Mouse (Mus musculus): ENCODE measurements around the gene Sephs2. TPM values are rescaled to one million over a fixed set of nuclear protein-coding genes. Genes with fewer than 3 reads are reported as not detected.

The Sephs2 gene
- polyA plus RNA-seq (2012; rRNA removed), result 21.5 and 28.6 TPM in 2 replicates

- DNase-seq (ENCODE audit: low read depth), result peak; percentile 97
- TF ChIP-seq CTCF (IDR thresholded peaks at IDR 0.05; ENCODE audit: borderline replicate concordance, extremely low read depth, insufficient read depth, insufficient read length), result no peak
- peak; percentile 91; the same call in 1 of the 2 replicates for TF ChIP-seq POLR2A (IDR thresholded peaks at IDR 0.05; ENCODE audit: borderline replicate concordance, extremely low read depth, insufficient read depth, insufficient read length, poor library complexity, severe bottlenecking)
Observed at GRCm38 (mm10) chr7:127273925-127274789, at the start of gene Sephs2. TSS of gene Sephs2 (minus strand) at chr7:127274055.

GRCm38 (mm10) chr7:127322085-127322484 lies 48.2 kb upstream of the Sephs2 start:
- DNase-seq (ENCODE audit: low read depth), result no peak
- TF ChIP-seq CTCF (IDR thresholded peaks at IDR 0.05; ENCODE audit: borderline replicate concordance, extremely low read depth, insufficient read depth, insufficient read length) (peak; percentile 25; the same call in 1 of the 2 replicates), POLR2A (IDR thresholded peaks at IDR 0.05; ENCODE audit: borderline replicate concordance, extremely low read depth, insufficient read depth, insufficient read length, poor library complexity, severe bottlenecking) (no peak)

GRCm38 (mm10) chr7:127321106-127321505 lies 47.3 kb upstream of the Sephs2 start:
- TF ChIP-seq POLR2A (IDR thresholded peaks at IDR 0.05; ENCODE audit: borderline replicate concordance, extremely low read depth, insufficient read depth, insufficient read length, poor library complexity, severe bottlenecking) (no peak), CTCF (IDR thresholded peaks at IDR 0.05; ENCODE audit: borderline replicate concordance, extremely low read depth, insufficient read depth, insufficient read length) (no peak)

GRCm38 (mm10) chr7:127313912-127314311 lies 40.1 kb upstream of the Sephs2 start:
- DNase-seq (ENCODE audit: low read depth), result no peak
- TF ChIP-seq CTCF (IDR thresholded peaks at IDR 0.05; ENCODE audit: borderline replicate concordance, extremely low read depth, insufficient read depth, insufficient read length) (no peak), POLR2A (IDR thresholded peaks at IDR 0.05; ENCODE audit: borderline replicate concordance, extremely low read depth, insufficient read depth, insufficient read length, poor library complexity, severe bottlenecking) (no peak)

More at GRCm38 (mm10) chr7:127321106-127321505, 47.3 kb upstream of the Sephs2 start:
- DNase-seq (ENCODE audit: low read depth), result no peak

GRCm38 (mm10) chr7:127309951-127310350 lies 36.1 kb upstream of the Sephs2 start:
- DNase-seq (ENCODE audit: low read depth), result no peak
- TF ChIP-seq CTCF (IDR thresholded peaks at IDR 0.05; ENCODE audit: borderline replicate concordance, extremely low read depth, insufficient read depth, insufficient read length) (no peak), POLR2A (IDR thresholded peaks at IDR 0.05; ENCODE audit: borderline replicate concordance, extremely low read depth, insufficient read depth, insufficient read length, poor library complexity, severe bottlenecking) (no peak)

- peak; percentile 76 for DNase-seq (ENCODE audit: low read depth)
- TF ChIP-seq CTCF (IDR thresholded peaks at IDR 0.05; ENCODE audit: borderline replicate concordance, extremely low read depth, insufficient read depth, insufficient read length) (peak; percentile 72; the same call in 1 of the 2 replicates), POLR2A (IDR thresholded peaks at IDR 0.05; ENCODE audit: borderline replicate concordance, extremely low read depth, insufficient read depth, insufficient read length, poor library complexity, severe bottlenecking) (no peak)
Observed at GRCm38 (mm10) chr7:127308887-127309286, 35.0 kb upstream of the Sephs2 start.

GRCm38 (mm10) chr7:127308431-127308830 lies 34.6 kb upstream of the Sephs2 start:
- DNase-seq (ENCODE audit: low read depth), result no peak
- TF ChIP-seq POLR2A (IDR thresholded peaks at IDR 0.05; ENCODE audit: borderline replicate concordance, extremely low read depth, insufficient read depth, insufficient read length, poor library complexity, severe bottlenecking), result no peak
- TF ChIP-seq CTCF (IDR thresholded peaks at IDR 0.05; ENCODE audit: borderline replicate concordance, extremely low read depth, insufficient read depth, insufficient read length), result no peak

- no peak for DNase-seq (ENCODE audit: low read depth)
- TF ChIP-seq POLR2A (IDR thresholded peaks at IDR 0.05; ENCODE audit: borderline replicate concordance, extremely low read depth, insufficient read depth, insufficient read length, poor library complexity, severe bottlenecking), result no peak
- TF ChIP-seq CTCF (IDR thresholded peaks at IDR 0.05; ENCODE audit: borderline replicate concordance, extremely low read depth, insufficient read depth, insufficient read length), result no peak
Observed at GRCm38 (mm10) chr7:127297586-127298193, 23.8 kb upstream of the Sephs2 start.

GRCm38 (mm10) chr7:127296786-127297555 lies 23.1 kb upstream of the Sephs2 start:
- TF ChIP-seq CTCF (IDR thresholded peaks at IDR 0.05; ENCODE audit: borderline replicate concordance, extremely low read depth, insufficient read depth, insufficient read length) (no peak), POLR2A (IDR thresholded peaks at IDR 0.05; ENCODE audit: borderline replicate concordance, extremely low read depth, insufficient read depth, insufficient read length, poor library complexity, severe bottlenecking) (no peak)
- no peak for DNase-seq (ENCODE audit: low read depth)

GRCm38 (mm10) chr7:127296098-127296497 lies 22.2 kb upstream of the Sephs2 start, which contains the start of gene Itgal:
TSS of gene Itgal (plus strand) at chr7:127296260.
- no peak for TF ChIP-seq CTCF (IDR thresholded peaks at IDR 0.05; ENCODE audit: borderline replicate concordance, extremely low read depth, insufficient read depth, insufficient read length)
- TF ChIP-seq POLR2A (IDR thresholded peaks at IDR 0.05; ENCODE audit: borderline replicate concordance, extremely low read depth, insufficient read depth, insufficient read length, poor library complexity, severe bottlenecking), result no peak
- no peak for DNase-seq (ENCODE audit: low read depth)

GRCm38 (mm10) chr7:127290142-127290541 lies 16.3 kb upstream of the Sephs2 start:
- TF ChIP-seq CTCF (IDR thresholded peaks at IDR 0.05; ENCODE audit: borderline replicate concordance, extremely low read depth, insufficient read depth, insufficient read length), result no peak
- TF ChIP-seq POLR2A (IDR thresholded peaks at IDR 0.05; ENCODE audit: borderline replicate concordance, extremely low read depth, insufficient read depth, insufficient read length, poor library complexity, severe bottlenecking), result no peak
- peak; percentile 2 for DNase-seq (ENCODE audit: low read depth)
